Mouse (Mus musculus): ENCODE measurements at regions not wholly inside any gene's neighbourhood (a gene's known extent, or its start where the extent isn't known, plus 50 kb on each side); places are given as distances from the start of the nearest gene placed in this dataset.

GRCm38 (mm10) chr19:6660723-6661507 lies 118.1 kb upstream of the Slc22a12 start:
- Histone ChIP-seq H3K36me3 (ENCODE audit: insufficient read depth) (no peaks in the 10 kb centered on the region), H3K27me3 (ENCODE audit: insufficient read depth, low read length) (no peaks in the 10 kb centered on the region), H3K9me3 (ENCODE audit: low read depth, low read length) (no peaks in the 10 kb centered on the region), H3K4me3 (ENCODE audit: low read depth, low read length) (no peak overlapping the region), H3K9ac (no peak overlapping the region), H3K4me2 (no peak overlapping the region), H3K4me1 (ENCODE audit: insufficient read depth) (no peaks in the 10 kb centered on the region), H3K27ac (ENCODE audit: low read depth) (no peak overlapping the region)
- TF ChIP-seq CTCF (IDR thresholded peaks at IDR 0.05; ENCODE audit: low read depth) = peak; percentile 23
- DNase-seq (no peak), ATAC-seq (ENCODE audit: insufficient read depth) (no peak)
- 26% methylated on average over 8 of the region's 8 CpGs for WGBS

GRCm38 (mm10) chr19:6660157-6660556 lies 117.3 kb upstream of the Slc22a12 start:
- Histone ChIP-seq H3K9ac (no peak overlapping the region), H3K4me2 (no peak overlapping the region), H3K4me1 (ENCODE audit: insufficient read depth) (no peaks in the 10 kb centered on the region), H3K27ac (ENCODE audit: low read depth) (no peak overlapping the region), H3K27me3 (ENCODE audit: insufficient read depth, low read length) (no peaks in the 10 kb centered on the region), H3K9me3 (ENCODE audit: low read depth, low read length) (no peaks in the 10 kb centered on the region), H3K36me3 (ENCODE audit: insufficient read depth) (no peaks in the 10 kb centered on the region), H3K4me3 (ENCODE audit: low read depth, low read length) (no peak overlapping the region)
- no peak for TF ChIP-seq CTCF (IDR thresholded peaks at IDR 0.05; ENCODE audit: low read depth)
- ATAC-seq (ENCODE audit: insufficient read depth) (no peak), DNase-seq (no peak)
- 70% methylated on average over 8 of the region's 8 CpGs for WGBS

GRCm38 (mm10) chr19:6654550-6654949 lies 111.7 kb upstream of the Slc22a12 start:
- WGBS = 79% methylated on average over 5 of the region's 5 CpGs
- peak; percentile 6; the same call in 1 of the 2 replicates for TF ChIP-seq CTCF (IDR thresholded peaks at IDR 0.05; ENCODE audit: low read depth)
- H3K4me3 ChIP-seq (ENCODE audit: low read depth, low read length) = no peak overlapping the region

GRCm38 (mm10) chr19:6652775-6653174 lies 109.9 kb upstream of the Slc22a12 start:
- Histone ChIP-seq H3K27ac (ENCODE audit: low read depth) (no peak overlapping the region), H3K9ac (no peak overlapping the region), H3K4me3 (ENCODE audit: low read depth, low read length) (no peak overlapping the region), H3K27me3 (ENCODE audit: insufficient read depth, low read length) (no peaks in the 10 kb centered on the region), H3K9me3 (ENCODE audit: low read depth, low read length) (no peaks in the 10 kb centered on the region), H3K4me1 (ENCODE audit: insufficient read depth) (no peaks in the 10 kb centered on the region), H3K4me2 (no peak overlapping the region), H3K36me3 (ENCODE audit: insufficient read depth) (no peaks in the 10 kb centered on the region)
- peak; percentile 49 for TF ChIP-seq CTCF (IDR thresholded peaks at IDR 0.05; ENCODE audit: low read depth)
- ATAC-seq (ENCODE audit: insufficient read depth) (no peak), DNase-seq (peak; percentile 31)
- WGBS = 85% methylated on average over 4 of the region's 4 CpGs

More at GRCm38 (mm10) chr19:6654550-6654949, 111.7 kb upstream of the Slc22a12 start:
- Histone ChIP-seq H3K9me3 (ENCODE audit: low read depth, low read length) (no peaks in the 10 kb centered on the region), H3K4me1 (ENCODE audit: insufficient read depth) (no peaks in the 10 kb centered on the region), H3K27ac (ENCODE audit: low read depth) (no peak overlapping the region), H3K4me2 (no peak overlapping the region), H3K9ac (no peak overlapping the region), H3K36me3 (ENCODE audit: insufficient read depth) (no peaks in the 10 kb centered on the region), H3K27me3 (ENCODE audit: insufficient read depth, low read length) (no peaks in the 10 kb centered on the region)
- DNase-seq = no peak
- no peak for ATAC-seq (ENCODE audit: insufficient read depth)

GRCm38 (mm10) chr19:6651192-6651591 lies 108.4 kb upstream of the Slc22a12 start:
- DNase-seq = no peak
- 67% methylated on average over 5 of the region's 5 CpGs for WGBS
- ATAC-seq (ENCODE audit: insufficient read depth) = no peak
- H3K4me3 ChIP-seq (ENCODE audit: low read depth, low read length) = no peak overlapping the region
- H3K4me2 ChIP-seq = no peak overlapping the region
- H3K4me1 ChIP-seq (ENCODE audit: insufficient read depth) = no peaks in the 10 kb centered on the region
- no peak overlapping the region for H3K9ac ChIP-seq
- no peaks in the 10 kb centered on the region for H3K27me3 ChIP-seq (ENCODE audit: insufficient read depth, low read length)
- H3K36me3 ChIP-seq (ENCODE audit: insufficient read depth) = no peaks in the 10 kb centered on the region
- H3K9me3 ChIP-seq (ENCODE audit: low read depth, low read length) = no peaks in the 10 kb centered on the region
- no peak for TF ChIP-seq CTCF (IDR thresholded peaks at IDR 0.05; ENCODE audit: low read depth)
- H3K27ac ChIP-seq (ENCODE audit: low read depth) = no peak overlapping the region

- ATAC-seq (ENCODE audit: insufficient read depth) (no peak), DNase-seq (no peak)
- no peak overlapping the region for H3K4me2 ChIP-seq
- H3K27me3 ChIP-seq (ENCODE audit: insufficient read depth, low read length) = no peaks in the 10 kb centered on the region
- H3K9ac ChIP-seq = no peak overlapping the region
- no peaks in the 10 kb centered on the region for H3K9me3 ChIP-seq (ENCODE audit: low read depth, low read length)
- H3K4me1 ChIP-seq (ENCODE audit: insufficient read depth) = no peaks in the 10 kb centered on the region
- H3K27ac ChIP-seq (ENCODE audit: low read depth) = no peak overlapping the region
- TF ChIP-seq CTCF (IDR thresholded peaks at IDR 0.05; ENCODE audit: low read depth) = no peak
- no peak overlapping the region for H3K4me3 ChIP-seq (ENCODE audit: low read depth, low read length)
- WGBS = 68% methylated on average over 4 of the region's 4 CpGs
- H3K36me3 ChIP-seq (ENCODE audit: insufficient read depth) = no peaks in the 10 kb centered on the region
These were observed 107.1 kb upstream of the Slc22a12 start for GRCm38 (mm10) chr19:6649885-6650284.

GRCm38 (mm10) chr19:6647686-6648085 lies 104.9 kb upstream of the Slc22a12 start:
- no peaks in the 10 kb centered on the region for H3K4me1 ChIP-seq (ENCODE audit: insufficient read depth)
- no peak for DNase-seq
- no peaks in the 10 kb centered on the region for H3K36me3 ChIP-seq (ENCODE audit: insufficient read depth)
- no peak overlapping the region for H3K4me3 ChIP-seq (ENCODE audit: low read depth, low read length)
- no peak overlapping the region for H3K27ac ChIP-seq (ENCODE audit: low read depth)
- no peaks in the 10 kb centered on the region for H3K9me3 ChIP-seq (ENCODE audit: low read depth, low read length)
- TF ChIP-seq CTCF (IDR thresholded peaks at IDR 0.05; ENCODE audit: low read depth) = no peak
- WGBS = 76% methylated on average over 4 of the region's 4 CpGs
- no peaks in the 10 kb centered on the region for H3K27me3 ChIP-seq (ENCODE audit: insufficient read depth, low read length)
- no peak overlapping the region for H3K4me2 ChIP-seq
- no peak for ATAC-seq (ENCODE audit: insufficient read depth)
- H3K9ac ChIP-seq = no peak overlapping the region
